Mouse (Mus musculus) thymus, postnatal 14 days (tissue): ENCODE measurements around the gene Slc6a5.
"Not testable (repeated sequence)": the region's sequence is repeated elsewhere in the genome, so short reads cannot be mapped to it uniquely, and the experiment has no call there.

Source experiments
- DNase-seq: peaks from one replicate; pipeline ENCODE4 v3.0.0; 2021

Gene Slc6a5

DNA sequence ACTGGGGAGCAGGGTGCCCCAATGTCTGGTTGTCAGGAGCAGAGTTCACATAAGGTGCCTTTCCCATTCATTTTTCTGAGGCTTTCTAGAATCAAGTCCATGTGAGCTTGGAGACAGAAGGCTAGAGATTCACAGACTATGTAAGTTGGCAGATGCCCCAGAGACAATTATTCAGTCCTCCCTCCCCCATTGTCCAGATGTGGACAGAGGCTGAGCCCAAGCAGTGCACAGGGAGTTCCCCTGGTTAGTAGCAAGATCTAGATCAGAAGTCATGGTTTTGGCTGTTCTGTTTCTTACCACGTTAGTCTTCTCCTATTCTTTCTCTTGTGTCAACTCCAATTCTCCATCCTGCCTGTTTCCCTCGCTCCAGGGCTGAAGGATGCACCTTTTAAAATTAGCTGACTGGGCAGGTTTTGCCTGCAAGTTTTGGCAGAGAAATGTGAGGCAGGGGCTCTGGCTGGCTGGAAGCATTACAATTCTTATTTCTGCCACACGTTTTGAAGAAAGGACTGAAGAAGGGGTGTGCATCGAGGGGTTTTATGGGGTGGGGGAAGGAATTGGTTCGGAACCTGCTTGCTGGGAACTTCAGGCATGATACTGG, 3.9 kb downstream of the Slc6a5 start:
- no peak for DNase-seq

DNA sequence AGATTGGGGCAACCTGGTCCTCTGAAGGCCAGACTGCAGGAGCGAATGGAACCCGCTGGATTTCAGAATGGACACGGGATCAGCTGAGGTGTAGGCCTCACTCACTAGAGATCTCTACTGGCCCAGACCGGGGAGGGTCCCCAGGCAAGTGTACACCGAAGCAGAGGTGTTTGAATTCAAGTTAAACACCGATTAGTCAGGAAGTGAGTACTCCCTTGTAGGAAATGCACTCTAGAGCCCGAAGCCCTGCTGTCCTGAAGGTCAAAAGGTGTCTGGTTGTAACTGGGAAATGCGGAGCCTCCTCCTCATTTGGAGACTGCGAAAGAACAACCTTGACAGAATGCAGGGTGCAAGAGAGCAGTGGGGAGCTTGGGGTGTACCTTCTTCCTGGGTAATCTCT, 5.0 kb downstream of the Slc6a5 start:
- no peak for DNase-seq

DNA sequence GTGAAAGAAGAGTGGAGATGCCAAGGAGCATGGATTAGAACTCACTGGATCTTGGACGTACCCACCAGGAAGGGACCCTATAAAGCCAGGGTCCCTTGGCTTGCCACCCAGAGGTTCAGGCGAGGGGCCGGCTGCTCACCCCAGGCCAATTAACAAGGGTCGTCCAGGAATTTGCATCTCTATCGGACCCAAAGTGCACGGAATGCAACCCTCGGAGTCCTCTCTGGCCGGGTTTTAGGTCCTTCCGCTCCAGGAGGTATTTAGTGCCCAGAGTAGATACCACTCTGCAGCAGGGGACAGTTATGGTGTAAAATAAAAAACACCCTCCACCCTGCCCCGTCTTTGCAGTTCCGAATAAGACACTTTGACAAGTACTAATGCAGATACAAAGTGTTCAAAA, 5.5 kb downstream of the Slc6a5 start:
- DNase-seq: no peak

DNA sequence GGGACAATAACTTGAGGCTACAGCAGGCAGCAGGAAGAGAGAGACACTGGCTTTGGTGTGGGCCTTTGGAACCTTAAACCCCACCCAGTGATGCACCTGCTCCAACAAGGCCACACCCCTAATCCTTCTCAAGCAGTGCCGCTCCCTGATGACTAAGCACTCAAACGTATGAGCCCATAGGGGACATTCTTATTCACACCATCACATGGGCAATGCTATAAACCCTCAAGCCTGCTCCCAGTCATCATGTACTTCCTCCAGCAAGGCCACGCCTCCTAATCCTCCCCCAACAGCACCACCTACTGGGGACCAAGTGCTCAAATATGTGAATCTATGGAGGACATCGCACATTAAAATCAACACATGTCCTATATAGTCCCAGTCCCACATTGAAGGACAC, 9.5 kb downstream of the Slc6a5 start:
- no peak for DNase-seq

DNA sequence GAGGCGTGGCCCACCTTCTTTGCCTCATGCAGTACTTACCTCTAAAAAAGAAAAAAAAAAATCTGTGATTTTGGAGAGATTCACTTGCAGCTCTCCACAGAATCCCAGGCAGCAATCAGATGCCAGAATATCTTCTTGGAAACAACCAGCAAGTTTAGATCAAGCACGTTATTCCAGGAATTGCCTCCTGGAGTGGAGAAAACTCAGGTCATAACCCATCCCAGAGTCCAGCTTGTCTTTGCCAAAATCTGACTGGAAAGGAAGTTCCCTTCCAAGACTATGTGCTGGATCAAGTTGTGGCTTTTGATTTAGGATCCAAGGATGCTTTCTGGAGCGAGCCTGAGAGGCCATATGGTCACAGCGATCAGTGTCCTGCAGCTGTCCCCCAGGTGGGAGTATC, 10.8 kb downstream of the Slc6a5 start:
- DNase-seq: no peak

DNA sequence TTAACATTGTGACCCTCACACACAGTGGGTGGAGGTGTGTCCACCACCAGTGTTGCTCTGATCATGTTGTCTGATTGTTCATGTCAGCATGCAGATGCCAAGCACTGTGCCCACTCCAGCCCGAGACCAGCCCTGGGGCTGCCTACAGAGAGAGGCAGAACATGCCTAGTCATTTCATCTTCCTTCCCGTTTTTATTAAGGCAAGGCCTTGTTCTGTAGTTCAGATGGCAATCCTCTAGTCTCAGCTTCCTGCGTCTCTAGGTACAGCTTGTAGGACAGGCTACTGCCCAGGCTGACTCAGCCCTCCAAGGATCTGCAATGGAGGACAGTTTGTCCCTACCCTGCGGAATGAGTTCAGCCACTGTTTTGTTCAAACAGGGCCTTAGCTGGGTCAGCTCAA, 13.0 kb downstream of the Slc6a5 start:
- DNase-seq: no peak

DNA sequence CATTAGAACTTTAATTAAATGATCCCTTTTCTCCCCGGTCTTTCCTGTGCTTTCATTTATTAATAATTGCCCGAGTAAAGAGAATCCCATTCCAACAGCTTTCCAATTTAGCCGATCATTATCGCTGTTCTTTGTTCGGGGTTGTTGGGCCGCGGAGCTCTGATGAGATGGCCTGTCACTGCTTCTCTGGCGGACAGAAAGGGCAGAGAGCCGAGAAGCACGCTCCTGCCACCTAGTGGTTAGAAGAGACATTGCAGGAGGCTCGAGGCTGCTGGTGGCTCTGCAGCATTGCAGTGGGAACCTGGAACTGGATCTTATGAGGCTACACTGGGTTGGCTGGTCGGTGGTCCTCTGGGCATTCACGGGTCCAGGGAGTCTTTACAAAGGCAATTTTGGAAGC, 13.4 kb downstream of the Slc6a5 start:
- peak; percentile 60 for DNase-seq

DNA sequence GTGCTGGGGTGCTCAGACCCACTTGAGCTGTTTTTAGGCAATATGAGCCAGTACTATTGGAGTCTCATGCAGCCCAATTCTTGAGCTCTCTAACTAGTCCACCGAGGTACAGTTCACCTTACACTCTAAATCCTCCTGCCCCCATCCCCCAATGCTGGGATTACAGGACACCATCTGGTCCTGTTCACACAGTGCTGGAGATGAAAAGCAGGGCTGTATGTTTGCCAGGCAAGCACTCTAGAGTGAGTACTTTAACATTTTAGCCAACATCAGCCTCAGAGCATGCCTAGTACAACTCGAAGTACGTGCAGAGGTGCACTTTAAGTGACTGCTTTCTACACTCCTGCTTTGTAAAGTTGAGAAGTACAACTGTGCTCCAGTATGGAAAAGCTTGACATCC, 18.6 kb downstream of the Slc6a5 start:
- DNase-seq: no peak

DNA sequence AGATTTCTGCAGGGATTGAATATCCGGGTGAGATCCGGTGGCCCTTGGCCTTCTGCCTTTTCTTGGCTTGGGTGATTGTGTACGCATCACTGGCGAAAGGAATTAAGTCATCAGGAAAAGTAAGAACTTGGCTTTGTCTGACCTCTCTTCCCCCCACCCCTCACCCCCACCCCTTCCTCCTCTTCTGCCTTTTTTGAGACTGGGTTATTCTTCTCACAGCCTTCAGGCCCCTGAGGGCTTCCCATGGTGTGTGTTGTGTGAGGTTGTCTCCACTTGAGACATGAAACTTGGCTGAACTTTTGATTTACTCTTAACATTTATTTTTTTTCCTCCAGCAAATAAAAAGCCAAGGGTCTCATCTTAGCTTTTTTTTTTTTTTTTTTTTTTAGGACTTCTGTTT, 20.1 kb downstream of the Slc6a5 start:
- DNase-seq: no peak

DNA sequence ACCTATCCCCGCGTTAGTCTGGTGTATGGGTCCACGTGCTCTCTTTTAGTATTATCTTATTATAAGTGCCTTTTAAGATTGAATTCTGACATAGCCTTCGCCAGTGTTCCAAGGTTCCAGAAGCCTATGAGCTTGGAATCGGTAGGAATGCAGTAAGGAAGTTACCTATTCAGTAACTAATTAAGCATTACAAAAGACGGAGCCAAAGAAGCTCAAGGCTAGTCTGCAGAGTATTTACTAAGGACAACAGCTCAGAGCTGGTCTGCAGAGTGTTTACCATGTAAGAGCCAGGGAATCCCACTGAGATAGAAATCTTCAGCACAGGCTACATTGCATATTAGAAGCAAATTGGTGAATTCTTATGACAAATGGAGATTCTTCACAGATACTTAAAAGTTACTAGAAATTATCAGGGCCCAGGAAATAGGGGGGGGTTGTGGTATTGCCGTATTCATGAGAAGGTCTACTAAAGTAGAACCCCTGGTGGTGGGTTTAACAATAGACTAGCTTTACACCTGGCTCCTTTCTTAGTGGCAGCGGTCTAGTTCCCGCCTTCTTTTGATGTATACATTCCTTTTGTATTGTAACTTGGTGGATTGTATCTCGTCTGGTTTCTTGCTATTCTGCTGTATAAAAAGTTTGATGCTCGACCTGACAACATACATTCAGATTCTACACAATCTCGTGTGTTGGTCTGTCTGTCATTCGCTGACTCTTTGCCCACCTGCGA, 23.6 kb downstream of the Slc6a5 start:
- not testable (repeated sequence) for DNase-seq

DNA sequence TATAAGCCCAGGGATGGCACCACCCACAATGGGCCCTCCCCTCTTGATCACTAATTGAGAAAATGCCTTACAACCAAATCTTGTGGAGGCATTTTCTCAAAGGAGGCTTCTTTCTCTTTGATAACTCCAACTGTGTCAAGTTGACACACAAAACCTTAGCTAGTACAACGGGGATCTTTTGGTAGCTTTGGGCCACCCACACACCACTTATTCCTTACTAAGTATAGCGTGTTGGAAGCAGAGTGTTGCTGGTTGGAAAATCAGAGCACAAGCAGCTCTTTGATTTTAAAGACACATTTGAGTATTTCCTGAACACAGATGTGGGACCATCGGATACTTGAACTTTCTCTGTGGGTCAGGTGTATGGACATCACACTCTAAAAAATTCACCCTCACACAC, 26.9 kb downstream of the Slc6a5 start:
- DNase-seq: no peak

DNA sequence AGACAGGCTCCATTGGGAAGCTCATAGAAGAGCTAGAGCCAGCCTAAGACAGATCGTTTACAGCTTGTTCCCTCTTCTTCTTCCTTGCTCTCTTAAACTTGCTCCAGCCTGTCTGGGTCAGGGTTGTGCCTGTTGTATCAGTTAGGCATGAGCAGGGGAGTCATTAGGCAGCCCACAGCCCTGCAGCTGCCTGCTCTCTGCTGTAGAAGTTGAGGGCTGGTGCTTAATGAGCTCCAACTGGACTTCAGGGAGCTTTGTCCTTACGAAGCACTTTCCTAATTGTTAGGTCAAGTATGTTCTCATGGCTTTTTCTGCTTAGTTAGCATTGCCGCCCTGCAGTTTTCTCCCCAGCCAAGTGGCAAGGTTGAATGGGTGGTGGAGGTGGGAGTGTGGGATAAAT, 32.1 kb downstream of the Slc6a5 start:
- no peak for DNase-seq

DNA sequence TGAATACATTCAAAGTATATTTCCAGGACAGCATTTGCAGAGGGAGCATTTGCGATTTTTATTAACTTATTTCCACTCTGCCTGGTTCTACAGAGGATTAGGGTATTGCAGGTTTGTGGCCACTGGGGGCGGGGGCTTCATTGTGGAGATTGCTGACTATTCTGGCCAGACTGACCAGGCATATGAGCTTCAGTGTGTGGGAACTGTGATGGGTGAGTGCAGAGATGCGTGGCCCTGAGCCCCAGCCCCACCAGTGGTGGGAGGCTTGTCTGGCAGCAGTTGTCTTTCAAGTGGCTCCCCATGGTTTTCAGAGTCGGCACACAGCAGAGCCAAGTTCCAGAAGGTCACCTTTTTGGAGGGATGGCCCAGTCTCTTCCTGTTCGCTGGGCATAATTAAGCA, 32.5 kb downstream of the Slc6a5 start:
- no peak for DNase-seq

DNA sequence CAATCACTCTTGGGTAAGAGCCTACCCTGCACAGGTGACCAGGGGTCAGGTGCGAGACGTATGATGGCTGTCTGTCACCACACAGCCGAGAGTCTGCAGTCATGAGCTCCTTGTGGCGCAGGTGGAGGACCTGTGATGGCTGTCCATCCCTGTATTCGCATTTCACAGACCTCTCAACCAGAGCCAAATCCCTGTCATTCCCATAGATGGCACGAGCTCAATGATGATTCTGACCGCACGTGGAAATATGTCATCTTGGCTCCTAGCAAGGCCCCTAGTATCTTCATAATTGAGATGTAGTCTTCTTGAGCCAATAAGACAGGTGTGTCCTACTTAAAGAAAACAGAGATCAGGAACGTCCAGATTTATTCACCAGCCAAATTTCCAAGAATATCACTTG, 36.7 kb downstream of the Slc6a5 start:
- DNase-seq: no peak

DNA sequence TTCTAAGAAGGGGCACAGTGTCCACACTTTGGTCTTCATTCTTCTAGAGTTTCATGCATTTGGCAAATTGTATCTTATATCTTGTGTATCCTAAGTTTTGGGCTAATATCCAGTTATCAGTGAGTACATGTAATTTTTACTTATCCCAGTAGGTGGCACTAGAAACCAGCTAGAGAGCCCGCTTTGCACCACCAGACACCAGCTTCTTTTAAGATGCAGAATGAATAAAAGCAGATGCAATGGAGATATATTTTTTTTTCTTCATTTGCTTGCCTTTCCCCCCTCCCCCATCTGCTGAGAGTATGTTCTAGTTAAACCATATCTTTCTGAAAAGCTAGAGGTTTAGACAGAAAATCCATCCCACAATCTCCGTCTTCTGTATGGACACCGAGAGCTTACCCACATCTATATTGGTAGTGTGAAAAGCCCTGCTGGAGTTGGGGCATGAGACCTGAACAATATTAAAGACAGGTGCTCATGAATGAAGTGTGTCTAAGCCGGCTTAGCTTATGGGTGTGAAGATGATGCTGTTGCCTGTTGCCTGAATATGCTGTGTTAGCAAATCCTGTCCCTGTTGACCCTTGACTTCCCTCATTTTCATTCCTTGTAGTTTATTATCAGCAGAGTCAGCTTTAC, 43.7 kb downstream of the Slc6a5 start:
- no peak for DNase-seq

DNA sequence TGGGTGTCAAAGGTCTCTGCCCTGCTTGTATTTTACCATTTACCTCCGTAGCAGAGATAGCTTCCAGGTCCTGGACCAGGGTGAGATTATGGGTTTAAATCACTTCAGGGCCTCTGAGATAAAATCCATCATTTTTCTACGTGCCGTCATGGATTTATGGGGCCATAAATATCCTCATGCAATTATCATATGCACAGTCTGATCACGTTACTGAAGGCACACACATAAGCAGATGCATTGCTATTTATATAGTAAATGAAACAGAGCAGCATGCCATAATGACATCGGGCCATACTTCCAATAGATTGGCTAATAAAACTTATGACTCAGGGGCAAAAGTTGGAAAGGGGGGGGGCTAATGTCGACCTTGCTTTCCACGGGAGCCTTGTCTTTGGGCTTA, 44.9 kb downstream of the Slc6a5 start:
- no peak for DNase-seq

DNA sequence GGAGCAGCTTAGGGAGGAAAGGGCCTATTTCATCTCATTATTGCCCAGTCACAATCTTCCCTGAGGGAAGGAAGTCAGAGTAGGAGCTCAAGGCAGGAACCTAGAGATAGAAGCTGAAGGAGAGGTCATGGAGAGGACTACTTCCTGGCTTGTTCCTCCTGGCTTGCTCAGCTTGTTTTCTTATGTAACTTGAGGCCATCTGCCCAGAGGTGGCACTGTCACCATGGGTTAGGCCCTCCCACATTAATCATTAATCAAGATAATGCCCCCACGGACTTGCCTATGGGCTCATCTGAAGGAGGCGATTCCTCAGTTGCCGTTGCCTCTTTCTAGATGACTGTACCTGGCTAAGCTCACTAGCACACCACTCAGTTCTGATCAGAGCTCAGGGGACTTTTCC, 47.2 kb downstream of the Slc6a5 start:
- no peak for DNase-seq

DNA sequence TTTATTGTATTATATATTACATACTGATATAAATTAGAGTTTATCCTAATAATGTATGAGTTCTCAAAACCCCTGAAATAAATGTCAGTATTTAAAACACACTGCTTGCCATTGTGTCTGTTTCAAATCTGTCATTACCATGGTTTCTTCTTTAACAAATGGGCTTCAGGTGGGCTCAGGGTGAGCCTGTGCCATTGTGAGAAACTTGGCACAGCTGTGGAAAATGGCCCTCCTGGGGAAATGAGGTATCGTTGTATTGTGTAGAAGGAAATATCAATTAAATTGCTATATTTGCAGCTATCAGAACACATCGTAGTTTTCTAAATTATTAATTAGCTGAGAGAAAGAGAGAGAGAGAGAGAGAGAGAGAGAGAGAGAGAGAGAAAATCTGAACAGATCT, 53.8 kb downstream of the Slc6a5 start:
- no peak for DNase-seq

DNA sequence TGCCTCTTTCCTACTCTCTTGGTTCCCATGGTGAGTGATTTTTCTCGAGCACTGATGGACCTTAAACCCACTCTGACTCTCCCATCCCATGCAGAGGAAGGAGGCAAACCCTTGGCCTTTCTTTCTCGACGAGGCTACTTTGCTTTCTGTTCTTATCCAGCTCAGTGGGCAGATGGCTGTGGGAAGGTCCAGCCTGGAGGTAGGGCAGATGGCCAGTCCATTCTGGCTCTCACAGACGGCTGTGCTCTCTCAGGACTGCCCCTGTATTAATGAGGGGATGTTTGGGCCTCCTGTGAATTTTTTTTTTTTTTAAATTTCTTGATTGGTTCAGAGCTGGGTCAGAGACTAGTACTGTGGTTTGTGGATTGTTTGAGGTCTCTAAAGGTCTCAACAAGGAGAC, 59.6 kb downstream of the Slc6a5 start:
- DNase-seq: no peak

DNA sequence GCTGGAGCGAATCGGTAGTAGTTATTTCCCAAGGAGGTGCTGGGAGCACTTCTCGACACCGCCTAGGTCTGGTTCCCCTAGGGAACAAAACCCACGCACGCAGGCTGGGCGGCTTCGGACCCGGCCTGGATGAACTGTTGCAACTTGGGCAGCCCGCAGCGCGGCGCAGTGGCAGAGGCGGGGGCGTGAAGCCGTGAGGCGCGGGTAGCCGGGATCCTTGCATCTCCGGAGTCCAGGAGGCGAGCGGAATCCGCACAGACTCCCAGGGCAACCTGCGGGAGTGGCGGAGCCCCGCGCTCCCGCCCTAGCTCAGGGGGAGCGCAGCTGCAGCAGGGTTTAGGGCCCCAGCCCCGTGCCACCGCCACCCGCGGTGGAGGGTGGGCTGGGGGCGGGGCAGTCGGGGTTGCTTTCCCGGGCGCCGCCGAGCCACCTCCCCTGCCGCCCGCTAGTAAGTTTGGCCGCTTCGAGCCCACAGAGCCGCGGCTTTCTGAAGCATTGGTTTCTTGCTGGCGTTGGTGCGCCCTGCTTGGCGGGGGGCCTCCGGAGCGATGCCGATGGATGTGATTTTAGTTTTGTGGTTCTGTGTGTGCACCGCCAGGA, 65.0 kb downstream of the Slc6a5 start, which contains the start of gene Nell1:
TSS of gene Nell1 (plus strand) at position 24 of the 600 bp plus-strand sequence.
- no peak for DNase-seq

DNA sequence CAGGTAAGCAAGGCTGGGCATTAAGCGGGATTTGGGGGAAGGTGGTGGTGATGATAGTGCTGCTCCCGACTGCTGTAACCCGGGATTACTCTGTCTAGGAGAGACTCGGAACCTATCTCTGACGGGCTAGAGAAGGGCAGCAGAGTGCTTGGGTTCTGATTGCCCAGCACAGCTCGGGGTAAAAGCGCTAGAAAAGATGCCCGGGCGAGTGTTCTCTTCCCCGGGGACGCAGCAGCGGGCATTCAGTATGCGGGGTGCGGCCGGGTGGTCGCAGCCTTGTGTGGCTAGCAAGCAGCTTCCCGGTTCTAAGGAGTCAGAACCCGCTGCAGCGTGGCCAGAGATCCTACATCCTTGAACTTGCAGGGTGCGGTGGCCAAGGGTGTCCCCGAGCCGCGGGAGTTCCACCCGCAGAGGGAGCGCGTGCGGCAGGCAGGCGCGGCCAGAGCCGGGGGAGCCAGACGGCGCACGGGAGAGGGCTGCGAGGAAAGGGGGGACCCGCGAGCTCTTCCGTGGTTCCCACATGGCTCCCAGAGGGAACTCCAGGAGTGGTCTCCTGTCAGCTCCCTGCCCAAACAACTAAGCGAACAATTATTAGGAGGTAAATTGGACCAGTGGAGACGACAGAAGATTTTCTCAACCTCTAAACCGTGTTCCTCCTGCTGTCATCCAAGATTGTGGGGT, 65.6 kb downstream of the Slc6a5 start:
- no peak for DNase-seq

DNA sequence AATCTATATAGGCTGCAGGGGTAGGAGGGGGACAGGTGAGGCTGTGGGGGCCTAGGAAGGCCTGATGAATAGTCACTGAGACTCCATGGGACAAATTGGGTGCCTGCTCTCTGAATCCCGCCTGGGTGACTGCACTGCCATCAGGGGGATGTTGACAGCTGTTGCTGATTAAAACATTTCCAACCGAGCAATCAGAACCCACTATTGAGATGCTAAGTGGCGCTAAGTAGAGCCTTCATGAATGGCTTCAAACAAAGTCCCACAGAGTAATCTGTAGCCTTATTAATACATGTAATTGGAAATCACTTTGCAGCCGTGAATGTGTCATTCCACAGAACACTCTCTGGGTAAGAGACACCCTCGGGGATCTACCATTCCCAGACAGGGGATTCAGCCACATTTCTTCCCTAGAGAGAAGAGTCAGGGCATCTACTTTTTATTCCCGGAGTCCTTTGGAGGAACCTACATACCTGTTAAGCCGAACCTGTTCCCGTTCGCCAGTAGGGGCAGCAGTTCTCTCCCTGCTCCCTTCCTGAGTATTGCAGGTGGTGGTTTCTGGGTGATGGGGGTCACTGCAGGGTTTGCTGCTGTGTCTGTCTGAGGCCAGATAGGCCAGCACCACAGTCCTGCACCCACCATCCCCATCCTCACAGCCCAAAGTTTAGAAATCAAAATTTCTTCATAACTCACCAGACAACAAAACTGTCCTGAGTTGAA, 71.7 kb downstream of the Slc6a5 start:
- DNase-seq: no peak

DNA sequence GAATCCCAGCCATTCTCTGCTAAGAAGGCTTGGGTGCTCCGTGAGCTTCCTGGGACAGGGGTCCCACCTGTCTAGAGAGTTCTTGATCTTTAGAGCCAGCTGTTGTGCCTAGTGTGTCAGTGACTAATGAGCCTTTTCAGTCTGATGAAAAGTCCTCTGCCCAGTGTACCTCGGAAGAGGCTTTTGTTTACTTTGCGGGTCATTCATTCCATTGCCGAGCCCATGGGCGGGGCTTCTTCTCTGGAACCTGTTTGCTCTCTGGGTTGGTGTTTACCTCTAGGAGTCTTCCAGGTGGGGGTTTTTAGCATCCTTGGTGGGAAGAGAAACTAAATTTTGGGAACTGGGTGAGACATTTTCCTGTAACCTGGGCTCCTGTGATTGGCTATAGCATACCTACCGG, 74.8 kb downstream of the Slc6a5 start:
- no peak for DNase-seq
